Mouse (Mus musculus): Measurements from ENCODE around the gene Cmtm3.

Cmtm3 gene

DNA sequence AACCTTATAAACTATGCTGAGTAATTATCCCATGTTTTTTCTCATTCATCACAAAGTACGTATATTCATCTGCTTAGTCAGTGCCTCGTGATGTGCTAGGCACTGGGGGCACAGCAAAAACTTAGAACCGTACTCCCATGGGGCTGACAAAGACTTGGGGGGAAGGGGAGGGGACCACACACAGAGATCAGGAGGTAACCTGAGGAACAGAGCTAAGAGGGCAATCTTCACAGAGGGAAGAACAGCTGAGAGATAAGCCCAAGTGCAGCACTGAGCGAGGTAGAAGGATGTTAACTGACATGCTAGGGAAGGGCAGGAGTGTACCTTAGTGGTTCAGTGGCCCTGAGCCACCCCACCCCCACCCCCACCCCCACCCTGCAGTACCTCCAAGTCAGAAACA, 47.5 kb downstream of the Cmtm3 start:
- DNase-seq = no peak

DNA sequence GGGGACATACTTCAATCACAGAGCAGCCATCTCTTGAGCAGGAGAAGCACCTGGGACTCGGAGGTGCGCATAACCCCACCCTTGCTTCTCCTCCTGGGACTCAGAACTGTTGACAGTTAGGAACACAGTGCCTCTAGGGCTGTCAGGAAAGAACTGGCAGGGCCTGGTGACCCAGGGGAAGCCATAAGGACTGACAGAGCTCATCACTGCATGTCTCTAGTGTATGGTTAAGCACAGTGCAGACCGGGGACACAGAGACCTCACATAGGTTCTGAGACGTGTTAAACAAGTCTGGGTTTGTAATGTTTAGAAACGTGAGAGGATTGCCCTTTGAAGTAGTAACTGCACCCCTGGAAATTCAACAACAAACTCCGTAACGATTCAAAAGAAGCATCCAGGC, 48.3 kb downstream of the Cmtm3 start:
- no peak for DNase-seq

DNA sequence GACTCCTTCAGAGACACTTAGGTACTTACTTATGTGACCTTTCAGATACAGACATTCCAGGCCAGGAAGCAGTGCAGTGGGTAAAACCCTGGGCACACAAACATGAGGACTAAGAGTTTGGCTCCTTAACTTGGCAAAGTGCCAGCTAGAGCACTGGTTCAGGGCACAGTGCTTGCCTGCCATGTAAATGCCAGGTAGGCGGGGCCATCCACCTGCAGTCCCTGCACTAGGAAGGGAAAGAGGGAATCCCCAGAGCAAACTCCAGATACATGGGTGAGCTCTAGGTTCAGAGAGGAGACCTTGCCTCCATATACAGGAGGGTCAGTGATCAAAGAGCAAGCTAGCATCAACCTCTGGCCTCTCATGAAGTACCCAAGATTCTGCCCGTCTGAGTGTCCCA, 48.8 kb downstream of the Cmtm3 start:
- peak; percentile 86 for DNase-seq

DNA sequence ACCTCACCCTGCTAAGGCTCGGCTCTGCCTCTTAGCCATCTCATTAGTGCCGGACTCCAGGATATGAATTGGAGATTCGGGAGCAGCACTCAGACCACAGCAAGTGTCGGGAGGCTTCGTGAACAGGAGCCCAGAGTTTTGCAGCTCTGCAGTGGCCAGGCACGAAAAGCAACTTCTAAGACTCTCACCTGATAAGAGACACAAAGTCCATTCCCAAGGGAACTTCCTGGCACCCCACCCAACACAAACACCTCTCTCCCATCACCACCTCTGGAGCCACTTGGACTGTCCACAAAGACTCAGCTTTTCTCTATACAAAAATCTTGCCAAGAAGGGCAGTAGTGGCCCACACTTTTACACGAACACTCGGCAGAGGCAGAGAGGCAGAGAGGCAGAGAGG, 51.0 kb downstream of the Cmtm3 start:
- DNase-seq = no peak

DNA sequence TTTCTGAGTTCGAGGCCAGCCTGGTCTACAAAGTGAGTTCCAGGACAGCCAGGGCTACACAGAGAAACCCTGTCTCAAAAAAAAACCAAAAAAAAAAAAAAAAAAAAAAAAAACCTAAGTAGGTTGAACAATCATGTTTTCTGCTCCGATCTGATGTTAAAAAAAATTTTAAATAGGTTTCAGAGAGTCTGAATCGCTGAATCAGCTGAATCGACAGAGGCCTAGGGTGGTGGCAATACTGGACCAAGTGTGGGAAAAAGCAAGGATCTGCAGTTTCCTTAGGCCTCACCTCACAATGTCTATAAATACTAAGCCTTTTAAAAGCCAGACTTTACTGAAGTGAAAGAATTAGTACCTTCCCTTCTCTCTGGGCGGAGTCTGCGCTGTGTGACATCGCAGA, 53.9 kb downstream of the Cmtm3 start:
- no peak for DNase-seq

DNA sequence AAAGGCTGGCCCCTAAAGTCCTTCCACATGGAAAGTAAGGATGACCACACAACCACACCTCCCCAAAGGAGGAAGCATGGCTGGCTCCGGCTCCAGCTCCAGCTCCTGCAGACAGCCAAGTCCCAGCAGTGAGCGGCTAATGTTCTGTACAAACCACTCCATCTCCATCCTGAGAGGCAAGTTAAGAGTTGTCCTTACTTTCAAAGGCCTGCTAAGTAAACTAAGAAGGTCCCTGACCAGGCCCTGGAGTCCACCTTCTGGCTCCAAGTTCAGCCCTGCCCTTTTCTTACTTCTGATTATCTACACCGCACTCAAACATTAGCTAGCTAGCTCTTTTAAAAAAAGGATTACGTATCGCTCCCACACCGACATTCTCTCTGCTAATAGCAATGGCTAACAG, 54.6 kb downstream of the Cmtm3 start:
- no peak for DNase-seq

DNA sequence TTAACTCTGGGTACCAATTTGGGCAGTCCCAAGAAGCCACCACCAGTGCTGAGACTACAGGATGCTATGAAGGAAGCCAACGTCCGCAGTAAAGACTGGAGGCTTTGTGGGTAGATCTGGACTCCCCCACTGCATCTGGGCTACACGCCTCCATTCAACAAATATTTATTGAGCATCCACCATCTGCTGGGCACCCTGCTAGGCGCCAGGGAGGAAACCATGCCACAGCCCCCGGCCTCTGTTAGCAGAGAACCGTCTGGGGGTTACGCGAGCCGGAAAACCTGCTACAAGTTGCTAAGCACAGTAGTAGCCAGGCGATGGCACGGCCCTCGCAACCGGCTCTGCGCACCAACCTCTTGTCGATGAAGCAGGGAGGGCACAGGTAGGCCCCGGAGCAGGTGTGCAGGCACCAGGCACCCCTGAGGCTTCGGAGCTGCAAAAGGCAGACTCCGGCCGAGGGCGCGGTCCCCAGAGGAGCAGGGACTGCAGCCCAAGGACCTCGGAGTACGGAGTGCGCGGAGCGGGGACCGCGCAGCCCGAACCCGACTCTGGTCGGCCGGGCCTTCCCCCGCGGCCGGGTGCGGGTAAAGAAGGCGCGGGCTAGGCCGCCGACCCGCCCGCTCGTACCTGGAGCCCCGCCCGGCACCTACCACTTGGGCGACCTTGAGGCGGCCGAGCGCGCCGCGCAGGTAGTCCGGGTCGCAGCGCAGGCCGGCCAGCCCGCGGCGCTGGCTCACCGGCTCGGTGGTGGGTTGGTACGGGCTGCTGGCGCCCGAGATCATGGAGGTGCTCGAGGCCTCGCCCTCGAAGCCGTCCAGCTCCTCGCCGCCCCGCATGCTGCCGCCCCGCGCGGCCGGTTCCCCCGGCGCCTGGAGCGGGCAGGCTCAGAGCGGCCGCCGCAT, 55.8 kb downstream of the Cmtm3 start:
- peak; percentile 67 for DNase-seq

DNA sequence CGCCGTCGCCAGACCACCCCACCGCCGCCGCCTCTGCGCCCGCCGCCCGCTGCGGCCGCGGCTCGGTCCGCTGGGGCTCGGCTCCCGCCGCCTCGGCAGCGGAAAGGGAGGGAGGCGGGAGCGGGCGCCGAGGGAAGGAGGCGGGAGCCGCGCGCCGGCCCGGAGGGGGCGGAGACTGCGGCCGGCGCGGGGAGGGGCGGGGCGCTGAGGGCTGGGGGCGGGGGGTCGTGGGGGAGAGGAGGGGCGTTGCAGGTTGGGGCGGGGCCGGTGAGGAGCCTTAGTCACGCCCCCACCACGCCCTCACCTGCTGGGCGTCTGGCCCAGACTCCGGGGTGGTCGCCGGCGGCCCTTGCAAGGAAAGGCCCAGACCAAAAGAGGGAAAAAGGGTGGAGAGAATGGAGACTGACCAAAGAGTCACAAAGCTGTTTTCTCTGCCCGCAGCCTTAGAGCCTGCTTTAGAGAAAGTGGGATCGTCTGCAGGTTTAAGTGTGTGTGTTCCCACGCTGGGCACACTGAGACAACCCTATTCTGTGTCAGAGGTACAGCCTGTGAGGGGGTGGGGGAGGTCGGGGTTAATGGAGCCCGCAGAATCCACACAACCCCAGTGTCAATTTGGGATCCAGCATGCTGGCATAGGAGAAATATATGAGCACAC, 56.6 kb downstream of the Cmtm3 start, which contains the start of gene Cmtm4:
Gene Cmtm4, minus strand, starts transcription at position 105 of the 655 bp plus-strand sequence.
- peak; percentile 50 for DNase-seq

Measured in kidney, adult 11 months (tissue).